Mouse (Mus musculus) activated CD4-positive, CD25-positive, alpha-beta regulatory T cell, adult 9 weeks (primary cell): Measurements from ENCODE around the gene Imp4. TPM values are rescaled to one million over a fixed set of nuclear protein-coding genes. Genes with fewer than 3 reads are reported as not detected.

Source experiments
- polyA plus RNA-seq: library from polyadenylated mRNA; unstranded; fragments of 100-300 nt; shearing (Covaris generic); gene quantifications from one replicate; pipeline ENCODE4 v1.2.1, GENCODE M21; 2017

The Imp4 gene
- 158 TPM for polyA plus RNA-seq

DNA sequence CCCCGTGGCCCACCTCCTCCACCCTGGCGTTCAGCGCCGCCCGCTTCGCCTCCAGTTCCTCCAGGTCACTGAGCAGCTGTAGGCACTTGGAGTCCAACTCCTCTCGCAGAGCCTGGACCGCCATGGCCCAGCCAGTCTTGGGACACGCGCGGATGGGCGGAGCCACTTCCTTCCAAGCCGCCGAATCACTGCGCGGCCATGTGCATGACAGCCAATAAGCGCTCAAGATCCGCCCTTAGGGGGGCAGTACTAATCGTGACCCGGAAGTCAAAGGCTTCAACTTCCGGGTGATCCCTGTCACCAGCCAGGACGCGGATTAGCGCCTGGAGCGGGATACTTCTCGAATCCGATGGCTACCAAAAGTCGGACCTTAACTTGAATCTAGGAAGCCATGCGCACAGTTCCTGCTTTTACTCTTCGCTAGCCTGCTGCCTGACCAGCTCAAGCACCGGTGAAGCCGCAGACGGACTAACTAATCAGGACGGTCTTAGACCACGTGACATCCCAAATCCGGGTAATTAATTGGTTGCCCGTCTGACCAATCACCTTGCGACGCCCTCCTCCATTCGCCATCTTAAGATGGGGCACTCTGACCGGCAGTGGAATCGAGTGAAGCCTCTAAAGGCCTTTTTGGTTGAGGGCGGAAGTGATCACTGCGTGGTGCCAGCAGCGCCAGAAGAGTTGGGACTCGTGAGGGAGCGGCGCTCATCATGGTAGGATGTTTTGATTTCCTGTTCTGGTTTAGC, at the start of gene Imp4, which contains the start of gene Ccdc115:
Gene Imp4, plus strand, starts transcription at position 637 of the 746 bp plus-strand sequence.
Gene Ccdc115, minus strand, starts transcription at position 458 of the 746 bp plus-strand sequence.

DNA sequence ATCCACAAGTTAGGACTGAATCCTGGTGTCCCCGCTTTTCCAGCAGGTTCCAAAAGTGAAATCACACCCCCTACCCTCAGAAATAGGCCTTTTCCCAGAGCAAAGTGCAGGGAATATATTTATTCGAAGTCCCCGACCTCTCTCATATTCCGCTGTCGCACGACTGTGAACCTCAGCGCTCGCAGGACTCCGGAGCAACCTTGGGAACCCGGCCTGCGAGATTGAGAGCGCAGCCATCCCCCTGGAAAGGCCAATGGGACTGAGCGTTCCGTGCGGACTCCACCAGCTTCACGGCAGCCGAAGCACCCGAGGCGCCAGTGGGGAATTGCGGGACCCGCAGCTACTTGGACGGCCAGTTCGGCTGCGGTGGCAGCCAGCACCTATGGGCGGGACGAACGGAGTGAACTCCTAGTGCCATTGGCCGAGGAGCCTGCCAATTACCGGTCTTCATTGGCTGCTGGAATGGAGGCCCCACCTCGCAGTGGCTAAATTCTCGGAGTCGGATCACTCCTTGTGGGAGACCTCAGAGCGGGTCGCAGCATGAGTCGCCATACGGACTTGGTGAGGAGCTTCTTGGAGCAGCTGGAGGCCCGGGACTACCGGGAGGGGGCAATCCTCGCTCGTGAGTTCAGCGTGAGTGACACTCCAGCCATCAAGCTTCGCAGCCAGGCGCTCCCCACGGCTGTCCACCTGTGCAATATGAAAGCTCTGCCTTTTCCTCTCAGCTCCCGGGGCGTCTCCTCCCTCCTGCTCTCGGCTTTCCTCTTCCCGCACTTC, 19.8 kb downstream of the Imp4 start, which contains the start of gene Ptpn18:
Gene Ptpn18, plus strand, starts transcription at position 479 of the 777 bp plus-strand sequence.

Other genes with a start within 250 kb of the Imp4 start
- gene Ccdc115, start 179 bp upstream of the Imp4 start, polyA plus RNA-seq = 50.1 TPM
- gene Ptpn18, start 19.9 kb downstream of the Imp4 start, polyA plus RNA-seq = 300 TPM
- 0.38 TPM for gene Prss39, start 58.6 kb downstream of the Imp4 start, polyA plus RNA-seq
- gene Cfc1, start 95.8 kb downstream of the Imp4 start, polyA plus RNA-seq = not detected
- gene Prss40, start 121.1 kb downstream of the Imp4 start, polyA plus RNA-seq = not detected
- gene Amer3, start 139.8 kb downstream of the Imp4 start, polyA plus RNA-seq = not detected